Mouse (Mus musculus) right cerebral cortex, postnatal 10 days (tissue): ENCODE data around the gene Arhgap5.
"Not testable (repeated sequence)": the region's sequence is repeated elsewhere in the genome, so short reads cannot be mapped to it uniquely, and the experiment has no call there.

Experiments
- DNase-seq, 2 experiments: peaks; one replicate each; pipeline ENCODE4 v3.0.0; 2021; ENCODE audit warnings: low spot score in 2 of 2

The Arhgap5 gene

DNA sequence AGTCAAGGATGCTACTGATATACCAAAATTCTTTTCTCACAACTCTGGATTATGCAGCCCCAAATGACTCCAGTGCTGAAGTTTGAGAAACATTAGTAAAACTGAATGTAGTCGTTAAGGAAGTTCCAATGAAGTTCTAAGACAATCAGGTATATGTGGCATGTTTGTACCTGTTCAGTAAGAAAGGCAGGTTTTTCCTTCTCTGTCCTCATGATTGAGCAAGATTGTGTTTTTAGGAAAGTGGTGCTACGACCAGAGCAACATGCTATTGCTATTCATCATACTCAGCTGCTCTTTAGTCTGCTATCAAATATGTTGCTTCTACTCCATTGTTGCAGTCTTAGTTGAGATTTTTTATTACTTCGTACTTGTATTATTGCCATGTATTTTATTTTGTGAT is 26.0 kb downstream of the Arhgap5 start:
- DNase-seq, result no peak

DNA sequence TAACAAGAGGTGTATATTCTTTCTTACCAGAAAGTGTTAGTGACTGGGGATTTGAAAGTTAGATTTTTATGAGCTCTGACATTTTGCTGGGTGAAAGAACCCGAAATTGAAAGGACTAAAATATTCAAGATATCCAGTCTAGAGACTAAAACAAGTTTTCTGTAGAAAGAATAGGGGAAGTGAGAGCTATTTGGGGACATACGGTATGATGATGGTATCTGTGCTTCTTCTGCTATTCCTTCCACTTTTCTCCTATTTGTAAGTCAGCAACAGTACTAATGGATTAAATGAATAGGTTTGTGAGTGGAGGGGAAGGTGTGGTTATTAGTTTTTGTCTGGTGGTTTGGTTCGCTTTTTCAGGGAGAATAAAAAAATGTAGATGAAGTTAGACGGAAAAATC is 37.5 kb downstream of the Arhgap5 start:
- DNase-seq, result no peak

DNA sequence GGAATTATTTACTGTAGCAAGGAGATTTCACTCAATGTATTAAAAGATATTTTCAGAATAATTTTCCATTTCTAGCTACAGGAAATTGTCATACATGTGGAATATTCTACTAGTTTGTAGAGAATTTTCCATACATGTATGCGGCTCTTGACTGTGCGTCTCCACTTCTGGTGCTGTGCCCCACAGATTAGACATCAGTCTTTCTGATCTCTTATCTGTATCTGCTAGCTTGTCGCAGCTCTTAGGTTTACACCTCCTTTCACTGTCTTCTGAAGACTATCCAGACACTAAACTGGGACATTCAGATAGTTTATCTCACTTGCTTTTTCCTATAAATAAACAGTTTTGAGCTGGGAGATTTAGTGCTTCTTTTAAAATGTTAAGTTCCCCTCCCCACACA is 40.8 kb downstream of the Arhgap5 start:
- DNase-seq, result no peak

DNA sequence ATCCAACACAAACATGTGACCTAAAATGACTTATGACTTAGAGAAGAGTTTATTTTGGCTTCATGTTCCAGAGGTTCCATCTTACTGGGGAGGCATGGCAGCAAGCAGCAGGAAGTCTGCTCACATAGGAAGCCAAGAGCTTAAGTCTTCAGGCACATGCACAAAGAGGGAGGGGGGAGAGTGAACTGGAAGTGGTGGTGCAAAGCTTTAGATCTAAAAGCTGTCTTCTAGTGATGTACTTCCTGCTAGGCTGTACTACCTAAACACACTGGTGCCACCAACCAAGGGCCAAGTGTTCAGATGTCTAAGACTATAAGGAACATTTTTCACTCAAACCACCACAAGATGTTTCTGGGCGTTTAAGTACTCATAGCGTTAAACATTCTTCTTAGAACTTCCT is 48.3 kb downstream of the Arhgap5 start:
- DNase-seq, result no peak

DNA sequence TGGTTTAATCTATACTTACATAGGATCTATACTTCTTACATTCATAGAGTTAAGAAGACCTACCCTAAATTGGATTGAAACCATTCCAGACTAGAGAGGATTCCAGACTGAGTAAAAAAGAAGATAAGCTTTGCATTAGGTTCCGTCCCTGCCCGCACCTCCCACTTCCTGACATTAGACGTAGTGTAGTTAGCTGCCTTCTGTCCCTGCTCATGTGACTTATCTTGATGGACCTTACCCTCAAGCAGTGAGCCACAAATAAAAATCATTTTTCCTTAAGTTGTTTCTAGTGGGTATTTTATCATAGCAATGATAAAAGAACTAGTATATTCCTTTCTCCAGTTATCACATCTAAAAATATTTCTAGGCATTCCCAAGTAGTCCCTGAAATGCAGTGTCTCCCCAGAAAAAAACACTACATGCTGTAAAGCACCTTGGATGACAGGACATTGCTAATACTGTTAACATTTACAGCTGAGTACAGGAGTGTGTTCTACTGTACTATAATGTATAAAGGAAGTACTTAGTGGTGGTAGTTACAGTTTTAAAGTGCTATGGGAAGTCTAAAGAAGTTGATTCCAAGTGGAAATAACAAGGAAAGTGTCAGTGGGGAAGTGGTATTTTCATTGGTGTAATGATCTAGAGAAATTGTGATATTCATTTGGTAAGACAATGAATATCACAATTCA is 51.6 kb downstream of the Arhgap5 start:
- no peak for DNase-seq

DNA sequence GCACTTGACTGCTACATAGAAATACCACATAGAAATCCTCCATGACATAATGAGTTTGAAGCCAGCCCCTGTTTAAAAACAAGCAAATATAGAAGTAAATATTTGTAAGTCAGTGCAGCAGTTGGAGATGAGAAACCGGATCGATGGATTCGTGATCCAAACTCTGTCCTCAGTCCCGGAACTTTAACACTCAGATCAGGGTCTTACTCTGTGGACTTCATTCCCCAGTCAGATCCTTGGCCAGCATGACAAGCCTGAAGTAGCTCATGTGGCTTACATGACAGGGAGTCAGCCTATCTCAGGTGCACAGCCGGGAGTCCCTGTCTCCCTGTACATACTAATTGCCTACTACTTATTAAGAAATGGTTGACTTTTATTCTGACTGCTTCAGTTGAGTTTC is 61.9 kb downstream of the Arhgap5 start:
- no peak for DNase-seq

DNA sequence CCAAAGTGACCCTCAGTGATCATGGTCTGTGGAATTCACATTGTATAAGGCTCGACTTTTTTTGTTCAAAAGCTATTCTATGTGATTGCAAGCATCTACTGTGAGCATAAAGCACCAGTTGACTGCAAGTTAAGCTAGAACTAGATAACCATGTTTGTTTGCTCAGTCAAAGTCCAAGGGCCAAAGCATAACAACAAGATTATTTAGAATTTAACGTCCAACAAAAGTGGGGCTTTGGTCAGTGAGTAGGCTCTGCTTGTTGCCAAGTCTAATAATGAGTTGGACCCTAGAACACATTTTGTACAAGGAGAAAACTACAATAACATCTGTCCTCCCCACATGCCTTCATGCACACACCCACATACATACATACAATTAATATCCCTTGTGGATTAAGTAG is 69.6 kb downstream of the Arhgap5 start:
- no peak for DNase-seq

DNA sequence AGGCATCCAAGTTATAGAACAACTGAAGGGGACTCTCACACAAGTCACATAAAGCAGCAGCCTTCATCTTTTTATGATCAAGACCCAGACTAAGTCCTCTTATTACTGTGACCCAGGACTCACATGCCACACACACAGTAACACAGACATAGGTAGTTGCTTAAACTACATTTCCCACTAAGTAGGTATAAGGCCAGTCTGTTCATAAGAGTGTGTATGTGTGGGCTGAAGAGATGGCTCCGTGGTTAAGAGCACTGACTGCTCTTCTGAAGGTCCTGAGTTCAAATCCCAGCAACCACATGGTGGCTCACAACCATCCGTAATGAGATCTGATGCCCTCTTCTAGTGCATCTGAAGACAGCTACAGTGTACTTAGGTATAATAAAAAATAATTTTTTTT is 82.7 kb downstream of the Arhgap5 start:
- not testable (repeated sequence) for DNase-seq

DNA sequence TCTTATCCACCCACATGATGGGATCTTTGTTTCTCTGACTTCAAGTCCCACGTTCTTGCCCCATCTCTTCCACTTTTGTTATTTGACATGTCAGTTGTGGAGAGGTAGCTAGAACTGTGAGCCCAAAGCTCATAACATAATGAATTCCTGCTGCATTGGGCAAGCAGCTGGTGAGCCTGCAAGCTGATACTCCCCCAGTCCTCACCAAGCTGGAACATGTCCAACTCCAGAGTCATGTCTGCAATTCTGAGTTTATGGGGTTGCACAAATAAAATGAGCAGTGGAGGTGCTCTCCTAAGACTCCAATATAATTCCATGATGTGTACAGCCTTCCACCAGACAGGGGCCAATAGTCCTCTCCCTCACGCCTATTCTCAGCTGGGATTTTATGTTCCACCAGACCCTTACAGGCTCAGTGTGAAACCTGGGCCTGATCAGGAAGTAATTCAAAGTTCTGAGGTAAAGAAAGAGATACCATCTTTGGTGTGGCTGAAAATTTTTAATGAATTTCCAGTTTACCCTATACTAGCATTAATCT is 83.8 kb downstream of the Arhgap5 start:
- DNase-seq, result no peak

DNA sequence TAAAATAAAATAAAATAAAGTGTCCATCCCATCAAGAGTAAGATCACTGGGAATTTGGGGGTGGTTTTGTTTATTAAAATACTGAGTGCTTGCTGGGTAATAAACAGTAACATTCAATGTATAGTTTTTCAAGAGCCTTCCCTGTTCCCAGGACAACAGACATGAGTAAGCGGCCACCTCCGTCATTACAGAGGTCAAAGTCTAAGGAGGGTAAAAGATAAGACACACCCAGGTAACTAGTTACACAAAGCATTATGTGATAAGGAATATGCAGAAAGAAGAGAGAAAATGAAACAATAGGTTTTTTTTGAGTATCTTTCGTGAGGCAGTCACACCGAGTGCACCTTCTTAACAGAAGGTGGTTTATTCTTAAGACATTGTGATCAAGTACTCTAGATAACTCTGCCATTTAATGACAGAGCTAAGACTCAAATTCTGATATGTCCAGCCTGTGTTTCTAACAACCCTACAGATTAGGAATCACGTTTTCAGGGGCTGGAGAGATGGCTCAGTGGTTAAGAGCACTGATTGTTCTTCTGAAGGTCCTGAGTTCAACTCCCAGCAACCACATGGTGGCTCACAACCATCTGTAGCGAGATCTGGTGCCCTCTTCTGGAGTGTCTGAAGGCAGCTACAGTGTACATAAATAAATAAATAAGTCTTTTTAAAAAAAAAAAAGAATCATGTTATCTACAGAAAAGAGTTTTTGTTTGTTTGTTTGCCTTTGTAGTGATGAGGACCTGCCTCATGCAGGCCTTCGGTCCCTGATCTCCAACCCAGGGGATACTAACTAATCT is 91.8 kb downstream of the Arhgap5 start:
- DNase-seq, result no peak

DNA sequence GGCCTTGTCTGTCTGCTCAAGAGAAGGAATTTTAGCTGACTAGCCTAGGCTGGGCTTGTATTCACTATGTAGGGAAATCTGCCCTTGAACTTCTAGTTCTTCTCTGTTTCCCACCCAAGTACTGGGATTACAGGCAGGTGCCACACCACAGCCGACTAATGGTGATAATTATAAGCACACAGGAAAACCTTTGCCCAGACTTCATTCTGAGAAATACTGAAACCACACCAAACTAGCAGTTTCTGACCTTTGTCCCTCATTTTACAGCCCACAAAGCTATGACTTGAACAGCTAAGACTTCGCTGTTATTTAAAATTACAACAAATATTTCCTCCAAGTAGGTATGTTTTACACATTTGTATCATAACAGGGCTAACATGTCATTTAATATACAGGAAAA is 98.7 kb downstream of the Arhgap5 start:
- DNase-seq, result no peak

DNA sequence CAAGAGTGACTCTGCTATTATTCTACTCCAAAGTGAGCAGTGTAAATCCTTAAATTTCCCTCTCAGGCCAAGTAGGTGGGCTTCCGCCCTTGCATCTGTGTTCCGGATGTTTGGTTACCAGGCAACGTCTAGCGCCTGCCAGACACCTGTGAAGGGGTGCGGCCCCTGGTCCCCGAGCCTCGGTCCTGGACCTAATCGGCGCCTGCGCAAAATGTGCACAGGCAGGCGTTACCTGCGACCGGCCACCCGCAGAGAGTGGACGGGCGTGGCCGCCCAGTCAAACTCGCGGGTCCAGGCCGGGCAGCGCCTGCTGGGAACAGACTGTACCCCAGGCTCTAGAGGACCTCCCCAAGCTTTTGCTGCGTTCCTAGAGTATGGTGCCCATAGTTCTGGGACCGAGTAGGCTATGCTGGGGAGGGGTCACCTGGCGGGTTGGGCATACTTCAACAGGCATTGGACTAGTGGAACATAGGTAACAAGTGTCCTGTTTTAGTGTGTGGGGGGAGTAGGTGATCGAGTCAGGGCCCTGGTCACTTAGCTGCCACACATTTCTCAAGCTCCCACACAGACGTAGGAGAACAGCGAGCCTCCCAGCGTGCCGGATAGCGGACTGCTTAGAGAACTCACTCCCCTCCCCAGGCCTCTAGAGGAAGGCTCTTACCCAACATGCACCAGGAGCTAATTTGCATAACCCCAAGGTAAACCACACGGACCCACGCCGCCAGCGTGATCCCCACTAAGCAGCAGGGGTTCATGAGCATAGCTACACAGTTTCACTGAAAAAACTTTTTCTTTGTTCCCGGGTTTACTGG is 99.3 kb downstream of the Arhgap5 start:
- DNase-seq, result peak; percentile 92 to 93

DNA sequence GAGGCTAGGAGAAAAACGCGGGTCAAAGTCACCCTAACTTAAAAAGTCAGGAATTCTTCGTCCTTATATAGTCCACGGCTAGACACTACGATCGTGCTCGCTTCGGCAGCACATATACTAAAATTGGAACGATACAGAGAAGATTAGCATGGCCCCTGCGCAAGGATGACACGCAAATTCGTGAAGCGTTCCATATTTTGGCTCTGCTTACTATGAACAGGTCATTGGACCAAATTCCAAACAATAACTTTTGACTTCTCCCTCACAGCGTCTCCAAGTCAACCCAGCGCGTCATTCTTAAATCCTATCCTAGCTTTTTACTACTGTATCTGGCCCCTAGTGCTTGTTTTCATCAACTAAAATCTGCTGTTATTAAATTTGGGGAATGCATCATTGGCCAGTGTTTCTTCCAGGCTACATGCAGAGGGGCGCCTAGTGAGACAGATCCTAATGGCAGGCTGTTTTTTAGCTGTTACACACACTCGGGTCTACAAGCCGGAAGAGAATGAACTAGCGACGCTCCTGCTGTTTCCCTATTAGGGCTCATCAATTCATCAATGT is 100.0 kb downstream of the Arhgap5 start:
- peak; percentile 71 to 88 for DNase-seq

DNA sequence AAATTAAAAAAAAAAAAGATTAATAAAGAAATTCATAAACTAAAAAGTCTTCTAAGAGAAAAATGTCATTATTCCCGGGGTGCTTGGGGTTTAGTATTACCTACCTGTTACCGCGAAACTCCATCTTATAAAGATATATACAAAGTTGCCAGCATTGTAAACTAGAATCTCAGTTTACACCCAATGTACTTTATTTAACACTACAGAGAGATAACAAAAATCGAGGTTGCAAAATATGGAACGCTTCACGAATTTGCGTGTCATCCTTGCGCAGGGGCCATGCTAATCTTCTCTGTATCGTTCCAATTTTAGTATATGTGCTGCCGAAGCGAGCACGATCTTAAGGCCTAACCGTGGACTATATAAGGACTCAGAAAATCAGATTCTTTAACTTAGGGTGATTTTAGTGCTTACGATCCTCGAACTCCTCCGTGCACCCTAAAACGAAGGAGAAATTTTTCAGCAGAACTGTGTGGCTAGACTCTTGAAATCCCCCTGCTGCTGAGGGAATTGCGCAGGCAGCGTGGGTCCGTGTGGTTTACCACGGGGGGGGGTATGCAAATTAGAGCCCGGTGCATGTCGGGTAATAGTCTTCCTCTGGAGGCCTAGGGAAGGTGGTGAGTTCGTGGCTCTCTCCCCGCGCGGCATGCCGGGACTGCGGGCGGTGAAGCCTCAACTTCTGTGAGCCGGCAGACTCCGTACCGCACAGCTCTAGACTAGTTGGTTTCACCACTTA is 100.7 kb downstream of the Arhgap5 start:
- DNase-seq, result peak; percentile 95 to 97

DNA sequence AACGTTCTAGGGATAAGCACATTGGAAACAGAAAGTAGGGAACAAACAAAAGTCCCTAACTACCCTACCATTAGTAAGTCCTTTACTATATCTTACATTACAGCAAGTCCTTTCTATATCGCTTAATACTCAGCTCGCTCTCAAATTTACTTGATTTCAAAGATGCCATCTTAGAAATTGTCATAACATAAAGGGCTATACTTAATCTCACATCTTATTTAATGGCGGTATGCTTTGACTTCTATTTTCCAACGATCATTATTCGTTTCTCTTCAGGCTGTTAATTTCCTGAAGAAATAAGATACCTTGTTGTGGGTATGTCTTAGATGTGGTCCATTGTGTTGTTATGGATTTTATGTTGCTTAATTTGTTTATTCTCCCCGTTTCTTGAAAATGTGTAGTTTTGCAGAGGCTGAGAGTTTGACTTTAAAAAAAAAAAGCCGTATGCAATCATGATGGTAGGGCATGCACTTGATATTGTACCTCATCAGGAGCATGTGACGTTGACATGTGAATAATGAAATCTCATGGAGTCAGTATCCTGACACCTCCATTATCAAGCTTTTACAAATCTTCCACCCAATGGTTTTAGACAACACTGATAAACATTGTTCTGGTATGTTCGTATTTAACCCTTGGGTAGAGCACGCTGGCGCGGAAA is 101.3 kb downstream of the Arhgap5 start:
- DNase-seq, result no peak

DNA sequence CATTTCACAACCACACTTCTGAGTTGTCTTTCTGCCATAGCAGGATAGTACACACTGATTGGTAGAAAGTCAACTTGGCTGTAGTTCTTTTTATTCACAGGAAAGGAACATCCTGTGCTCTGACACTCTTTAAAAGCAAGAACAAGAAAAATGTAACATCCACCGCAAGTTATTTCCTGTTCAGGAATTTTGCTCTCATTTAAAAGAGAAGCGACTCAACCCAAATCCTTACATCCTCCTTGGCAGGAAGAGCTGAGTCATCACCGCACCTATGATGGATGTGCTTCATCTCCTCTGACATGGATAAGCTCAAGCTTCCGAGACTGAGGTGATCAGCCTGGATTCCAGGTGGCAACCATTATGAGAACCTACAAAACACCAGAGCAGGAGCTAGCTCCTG is 103.6 kb downstream of the Arhgap5 start:
- no peak for DNase-seq

DNA sequence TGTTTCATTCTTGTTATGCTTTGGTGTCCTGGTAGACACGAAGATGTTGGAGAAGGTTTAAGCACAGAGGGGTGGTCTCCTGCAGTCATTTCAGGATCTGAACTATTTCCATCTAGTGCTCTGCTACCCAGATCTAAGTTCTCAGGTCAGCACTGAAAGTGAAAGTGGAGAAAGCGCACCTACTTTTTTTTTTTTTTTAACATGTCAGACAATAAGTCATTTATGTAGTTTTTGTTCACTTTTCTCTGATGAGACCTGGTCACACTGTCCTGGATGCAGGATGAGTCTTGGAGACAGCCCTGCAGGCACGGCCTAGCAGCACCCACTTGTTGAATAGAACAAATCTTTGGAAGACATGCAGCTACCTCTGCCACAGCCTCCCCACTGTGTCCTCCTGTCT is 111.9 kb downstream of the Arhgap5 start:
- no peak for DNase-seq

DNA sequence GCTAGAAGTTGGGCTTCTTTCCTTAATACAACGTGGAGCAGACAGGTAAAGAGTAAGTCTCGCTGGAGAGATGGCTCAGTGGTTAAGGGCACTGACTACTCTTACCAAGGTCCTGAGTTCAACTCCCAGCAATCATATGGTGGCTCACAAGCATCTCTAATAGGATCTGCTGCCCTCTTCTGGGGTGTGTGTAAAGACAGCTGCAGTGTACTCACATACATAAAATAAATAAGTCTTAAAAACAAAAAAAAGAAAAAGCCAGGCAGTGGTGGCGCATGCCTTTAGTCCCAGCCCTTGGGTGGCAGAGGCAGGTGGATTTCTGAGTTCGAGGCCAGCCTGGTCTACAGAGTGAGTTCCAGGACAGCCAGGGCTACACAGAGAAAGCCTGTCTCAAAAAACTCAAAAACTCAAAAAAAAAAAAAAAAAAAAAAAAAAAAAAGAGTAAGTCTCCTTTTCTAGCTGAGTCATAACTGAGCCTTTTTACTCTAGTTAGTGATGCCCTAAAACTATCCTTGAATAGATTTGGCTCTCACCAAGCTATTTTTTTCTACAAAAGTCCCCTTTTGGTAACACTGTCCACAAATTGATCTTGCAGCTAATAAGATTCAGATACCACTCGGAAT is 114.8 kb downstream of the Arhgap5 start:
- DNase-seq, result no peak

DNA sequence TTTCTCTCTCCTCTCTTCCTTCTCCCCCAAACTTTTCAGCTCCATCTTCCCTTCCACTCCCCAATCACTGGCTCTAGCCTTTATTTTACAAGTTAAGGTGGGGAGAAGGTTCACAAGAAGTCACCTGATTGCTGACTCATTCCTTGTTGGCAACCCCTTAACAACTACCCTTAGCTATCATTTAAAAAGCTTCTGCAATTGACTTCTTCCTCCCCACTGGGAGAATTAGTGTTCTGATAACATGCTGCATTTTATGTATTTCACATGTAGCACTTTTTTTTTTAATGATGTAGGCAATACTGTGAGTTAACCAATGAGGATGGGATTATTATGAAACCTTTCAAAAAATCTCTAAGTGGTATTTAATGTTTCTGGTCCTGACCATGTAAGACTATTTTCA is 115.9 kb downstream of the Arhgap5 start:
- DNase-seq, result no peak
